Mouse (Mus musculus): ENCODE results near the gene Cbfa2t2.

The Cbfa2t2 gene

GRCm38 (mm10) chr2:154538710-154539109 is 102.4 kb downstream of the Cbfa2t2 start:
- no peak for DNase-seq (ENCODE audit: low spot score)

- DNase-seq (ENCODE audit: low spot score) = no peak
Measured at GRCm38 (mm10) chr2:154539720-154540119, 103.4 kb downstream of the Cbfa2t2 start.

GRCm38 (mm10) chr2:154541630-154542029 is 105.3 kb downstream of the Cbfa2t2 start:
- no peak for DNase-seq (ENCODE audit: low spot score)

GRCm38 (mm10) chr2:154543567-154544347 is 107.5 kb downstream of the Cbfa2t2 start:
- DNase-seq (ENCODE audit: low spot score) = no peak

GRCm38 (mm10) chr2:154546711-154547110 is 110.4 kb downstream of the Cbfa2t2 start, which contains the start of gene 1700003F12Rik:
1700003F12Rik (plus strand) TSS chr2:154547085.
- no peak for DNase-seq (ENCODE audit: low spot score)

GRCm38 (mm10) chr2:154548688-154549087 is 112.4 kb downstream of the Cbfa2t2 start:
- DNase-seq (ENCODE audit: low spot score) = no peak

GRCm38 (mm10) chr2:154549127-154549885 is 113.0 kb downstream of the Cbfa2t2 start:
- peak; percentile 77 for DNase-seq (ENCODE audit: low spot score)

GRCm38 (mm10) chr2:154549886-154550189 is 113.6 kb downstream of the Cbfa2t2 start:
- DNase-seq (ENCODE audit: low spot score) = no peak

- no peak for DNase-seq (ENCODE audit: low spot score)
Measured at GRCm38 (mm10) chr2:154550937-154551336, 114.7 kb downstream of the Cbfa2t2 start.

- DNase-seq (ENCODE audit: low spot score) = no peak
Measured at GRCm38 (mm10) chr2:154551476-154551875, 115.2 kb downstream of the Cbfa2t2 start, which contains the start of gene Actl10. Actl10 (plus strand) TSS chr2:154551776.

GRCm38 (mm10) chr2:154551927-154552326 is 115.6 kb downstream of the Cbfa2t2 start:
- no peak for DNase-seq (ENCODE audit: low spot score)

GRCm38 (mm10) chr2:154552424-154552907 is 116.2 kb downstream of the Cbfa2t2 start:
- no peak for DNase-seq (ENCODE audit: low spot score)

- DNase-seq (ENCODE audit: low spot score) = no peak
Measured at GRCm38 (mm10) chr2:154555235-154555634, 119.0 kb downstream of the Cbfa2t2 start.

- DNase-seq (ENCODE audit: low spot score) = no peak
Measured at GRCm38 (mm10) chr2:154557184-154557832, 121.0 kb downstream of the Cbfa2t2 start.

- no peak for DNase-seq (ENCODE audit: low spot score)
Measured at GRCm38 (mm10) chr2:154558264-154559039, 122.2 kb downstream of the Cbfa2t2 start, which contains the start of gene Necab3. Necab3 (minus strand) TSS chr2:154558890.

- no peak for DNase-seq (ENCODE audit: low spot score)
Measured at GRCm38 (mm10) chr2:154563612-154564170, 127.4 kb downstream of the Cbfa2t2 start.

GRCm38 (mm10) chr2:154565562-154565961 is 129.3 kb downstream of the Cbfa2t2 start:
- no peak for DNase-seq (ENCODE audit: low spot score)

- DNase-seq (ENCODE audit: low spot score) = peak; percentile 36
Measured at GRCm38 (mm10) chr2:154566641-154567040, 130.4 kb downstream of the Cbfa2t2 start.

- DNase-seq (ENCODE audit: low spot score) = no peak
Measured at GRCm38 (mm10) chr2:154567766-154568165, 131.5 kb downstream of the Cbfa2t2 start.

GRCm38 (mm10) chr2:154568329-154569070 is 132.2 kb downstream of the Cbfa2t2 start:
- no peak for DNase-seq (ENCODE audit: low spot score)

All from yolk sac, embryonic 10.5 days (tissue).